Mouse (Mus musculus) right cerebral cortex, postnatal 36 days (tissue): Measurements from ENCODE around the gene Fam98c.
"Not testable (repeated sequence)": the region's sequence is repeated elsewhere in the genome, so short reads cannot be mapped to it uniquely, and the experiment has no call there.

ENCODE experiments used
- DNase-seq, 2 experiments: peaks; one replicate each; pipeline ENCODE4 v3.0.0; 2022; ENCODE audit warnings: low spot score in 2 of 2, mixed read lengths in 1 of 2

Gene Fam98c

GRCm38 (mm10) chr7:29158264-29158663 lies 2.2 kb upstream of the Fam98c start:
- DNase-seq, result no peak

GRCm38 (mm10) chr7:29155196-29155837 lies 717 bp downstream of the Fam98c start:
- peak; percentile 85 to 91 for DNase-seq

GRCm38 (mm10) chr7:29154018-29154720 lies 1.9 kb downstream of the Fam98c start:
- DNase-seq, result no peak

DNA sequence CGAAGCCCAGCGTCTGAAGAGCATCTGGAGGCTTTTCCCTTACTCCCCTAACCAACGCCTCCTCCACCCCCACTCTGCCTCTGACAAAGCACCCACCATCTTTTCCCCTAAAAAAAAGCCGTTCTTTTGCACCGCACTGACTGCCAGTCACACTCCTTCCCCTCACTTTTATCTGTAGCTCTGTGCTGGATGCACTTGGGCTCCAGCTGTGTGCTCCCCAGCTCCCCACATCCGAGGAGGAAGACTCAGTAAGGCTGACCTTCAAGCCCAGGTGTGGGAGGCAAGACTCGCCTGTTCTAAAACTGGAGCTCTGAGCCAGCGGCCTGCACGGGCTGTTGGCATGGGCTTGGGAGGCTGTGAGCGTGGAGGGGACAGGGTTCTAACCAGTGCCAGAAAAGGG lies 4.5 kb downstream of the Fam98c start:
- DNase-seq, result no peak

DNA sequence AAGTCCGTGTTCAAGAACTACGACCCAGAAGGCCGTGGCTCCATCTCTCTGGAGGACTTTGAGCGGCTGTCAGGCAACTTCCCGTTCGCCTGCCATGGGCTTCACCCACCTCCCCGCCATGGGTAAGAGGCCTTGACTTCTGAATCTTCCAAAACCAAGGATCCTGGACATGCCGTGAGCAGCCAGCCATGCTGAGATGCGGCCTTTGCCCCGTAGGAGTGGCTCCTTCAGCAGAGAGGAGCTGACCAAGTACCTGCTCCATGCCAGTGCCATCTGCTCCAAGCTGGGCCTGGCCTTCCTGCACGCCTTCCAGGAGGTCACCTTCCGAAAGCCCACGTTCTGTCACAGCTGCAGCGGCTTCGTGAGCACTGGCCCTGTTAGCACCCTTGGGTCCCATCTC lies 7.3 kb downstream of the Fam98c start:
- DNase-seq, result no peak

- DNase-seq, result no peak
Observed at GRCm38 (mm10) chr7:29146625-29147367, 9.2 kb downstream of the Fam98c start.

- no peak for DNase-seq
Observed at GRCm38 (mm10) chr7:29144006-29144405, 12.0 kb downstream of the Fam98c start.

DNA sequence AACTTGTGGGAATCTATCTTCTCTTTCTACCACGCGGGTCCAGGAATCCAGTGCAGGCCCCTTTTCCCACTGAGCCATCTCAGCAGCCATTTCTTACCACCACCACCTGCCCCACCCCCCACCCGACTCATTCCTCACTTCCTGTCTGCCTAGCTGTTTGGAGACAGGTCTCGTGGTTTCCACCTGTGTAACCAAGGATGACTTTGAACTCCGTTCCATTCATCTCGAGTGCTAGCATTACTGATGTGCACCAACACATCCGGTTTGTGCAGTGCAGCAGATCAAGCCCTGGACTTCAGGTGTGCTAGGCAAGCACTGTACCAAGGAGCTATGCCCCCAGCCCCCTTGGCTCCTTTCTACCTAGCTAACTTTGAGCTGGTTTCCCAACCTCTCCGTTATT lies 14.6 kb downstream of the Fam98c start:
- DNase-seq, result no peak

- not testable (repeated sequence) for DNase-seq
Observed at GRCm38 (mm10) chr7:29139237-29139636, 16.8 kb downstream of the Fam98c start.

GRCm38 (mm10) chr7:29137429-29137828 lies 18.6 kb downstream of the Fam98c start:
- no peak for DNase-seq

- no peak for DNase-seq
Observed at GRCm38 (mm10) chr7:29134693-29135386, 21.2 kb downstream of the Fam98c start, which contains the start of gene Rasgrp4. Rasgrp4 (plus strand) TSS chr7:29134851.

GRCm38 (mm10) chr7:29134230-29134629 lies 21.8 kb downstream of the Fam98c start:
- DNase-seq, result no peak

- no peak for DNase-seq
Observed at GRCm38 (mm10) chr7:29128725-29129124, 27.3 kb downstream of the Fam98c start.

GRCm38 (mm10) chr7:29126173-29126915 lies 29.7 kb downstream of the Fam98c start:
- no peak for DNase-seq

DNA sequence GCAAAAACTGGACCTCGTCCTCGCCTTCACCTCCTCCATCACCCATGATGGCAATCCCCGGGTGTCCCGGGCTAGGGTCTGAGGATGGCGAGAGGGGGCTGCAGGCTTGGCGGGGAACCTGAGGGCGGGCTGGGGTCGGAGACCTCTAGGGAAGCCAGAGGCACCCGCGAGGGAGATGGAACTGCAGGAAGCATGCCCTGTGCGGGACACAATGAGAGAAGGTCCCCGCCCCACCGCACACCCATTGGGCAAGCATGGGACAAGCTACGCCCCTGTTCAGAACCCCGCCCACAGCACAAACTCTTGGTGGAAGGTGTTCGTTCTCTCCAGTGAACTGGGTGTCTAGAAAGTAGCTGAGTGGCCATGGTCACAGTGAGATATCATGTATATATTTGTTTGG lies 31.1 kb downstream of the Fam98c start, which contains the start of gene Ryr1:
Ryr1 (minus strand) TSS at position 210 of the 400 bp plus-strand sequence.
- no peak for DNase-seq

DNA sequence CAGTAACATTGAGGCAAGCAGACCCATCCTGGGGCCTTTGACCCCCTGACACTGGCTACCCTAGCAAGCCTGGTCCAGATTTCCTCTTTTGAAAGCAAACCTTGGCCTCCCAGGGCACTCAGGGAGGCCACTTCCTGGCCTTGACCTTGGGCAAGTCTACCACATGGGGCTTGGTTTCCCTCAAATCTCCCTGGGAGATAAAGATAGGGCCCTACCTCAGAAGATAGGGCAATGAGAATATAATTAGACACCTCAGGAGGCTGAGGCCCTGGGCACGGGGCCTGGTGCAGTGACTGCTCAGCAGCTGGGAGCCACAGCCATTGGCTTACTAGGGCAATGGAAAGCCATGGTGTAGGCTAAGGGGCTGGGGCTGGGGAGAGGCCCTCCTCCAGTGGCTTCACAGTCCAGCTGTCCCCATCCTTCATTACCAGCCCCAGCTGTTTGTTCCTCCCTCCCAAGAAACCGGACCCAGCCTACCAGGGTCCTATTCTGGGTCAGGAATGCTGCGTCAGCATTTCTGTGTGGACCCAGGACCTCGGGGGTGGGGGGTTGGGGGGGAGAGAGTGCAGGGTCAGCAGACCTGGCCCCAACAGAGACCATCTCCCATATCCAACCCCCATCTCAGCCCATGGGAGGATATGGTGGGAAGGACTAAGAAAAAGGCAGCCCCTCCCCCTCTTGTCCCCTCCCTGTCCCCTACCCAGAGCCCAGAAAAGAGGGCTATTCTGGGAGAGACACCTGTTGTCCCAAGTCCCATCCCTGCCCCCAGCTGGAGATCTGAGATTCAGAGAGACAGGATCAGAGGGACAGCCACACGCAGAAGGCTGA lies 32.3 kb downstream of the Fam98c start:
- no peak for DNase-seq

DNA sequence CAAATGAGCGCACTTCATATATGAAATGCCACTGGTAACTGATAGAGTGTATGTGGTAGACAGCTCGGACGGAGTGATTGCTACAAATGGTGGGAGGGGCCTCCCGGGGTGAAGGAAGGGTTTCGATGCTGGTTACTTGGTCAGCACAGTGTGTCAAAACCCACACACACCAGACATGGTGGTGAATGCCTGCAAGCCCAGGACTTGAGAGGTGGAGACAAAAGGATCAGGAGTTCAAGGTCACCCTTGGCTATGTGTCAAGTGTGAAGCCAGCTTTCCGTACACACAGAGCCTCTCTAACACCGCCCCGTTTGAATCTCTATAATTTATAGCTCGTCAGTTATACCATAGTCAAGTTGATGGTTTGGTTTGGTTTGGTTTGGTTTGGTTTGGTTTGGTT lies 33.2 kb downstream of the Fam98c start:
- no peak for DNase-seq

DNA sequence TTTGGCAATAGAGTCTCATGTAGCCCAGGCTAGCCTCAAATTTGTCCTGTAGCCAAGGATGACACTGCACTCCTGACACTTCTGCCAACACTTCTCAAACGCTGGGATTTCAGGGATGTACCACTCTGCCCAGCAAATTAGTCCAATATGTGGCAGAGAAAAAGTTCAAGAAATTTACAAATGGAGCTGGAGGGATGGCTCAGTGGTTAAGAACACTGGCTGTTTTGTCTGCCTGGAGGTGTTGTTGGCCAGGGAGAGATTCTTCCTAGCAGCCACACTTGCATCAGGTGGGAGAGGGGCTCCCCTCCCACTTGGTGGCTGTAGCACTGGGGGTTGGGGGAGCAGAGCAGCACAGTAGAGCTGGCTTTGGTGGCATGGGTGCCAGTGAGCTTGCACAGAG lies 36.5 kb downstream of the Fam98c start:
- DNase-seq, result no peak

DNA sequence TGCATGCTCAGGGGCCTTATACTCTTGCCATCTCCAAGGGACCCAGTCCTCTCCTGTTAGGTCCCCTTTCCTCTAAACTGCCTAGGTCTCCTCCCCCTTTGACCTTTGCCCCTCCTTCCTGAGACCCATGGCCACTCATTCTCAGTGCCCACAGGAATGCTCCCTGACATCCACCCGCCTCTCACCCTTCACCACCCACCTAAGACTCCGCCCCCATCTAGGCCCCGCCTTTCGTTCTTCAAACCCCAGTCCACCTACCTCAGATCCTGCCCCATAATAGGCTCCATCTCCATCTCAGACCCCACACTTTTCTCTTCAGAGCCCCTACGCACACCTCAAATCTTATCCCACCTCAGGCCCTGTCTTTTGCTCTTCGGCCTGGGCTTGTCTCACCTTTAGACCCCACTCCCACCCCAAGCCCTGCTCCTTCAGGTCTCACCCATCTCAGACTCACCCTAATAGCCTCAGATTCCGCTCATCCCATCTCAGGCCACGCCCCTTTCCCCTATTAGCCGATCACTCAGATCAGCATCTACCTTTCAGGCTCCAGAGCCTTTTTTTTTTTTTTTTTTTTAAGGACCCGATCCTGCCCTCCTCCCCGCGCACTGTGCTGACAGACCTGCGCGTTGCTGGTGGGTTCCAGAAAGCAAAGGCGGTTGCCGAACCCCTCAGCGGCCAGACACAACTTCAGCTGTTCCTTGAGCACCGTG lies 37.7 kb downstream of the Fam98c start:
- no peak for DNase-seq
